Mouse (Mus musculus): ENCODE measurements around the gene Zkscan17.

The Zkscan17 gene

DNA sequence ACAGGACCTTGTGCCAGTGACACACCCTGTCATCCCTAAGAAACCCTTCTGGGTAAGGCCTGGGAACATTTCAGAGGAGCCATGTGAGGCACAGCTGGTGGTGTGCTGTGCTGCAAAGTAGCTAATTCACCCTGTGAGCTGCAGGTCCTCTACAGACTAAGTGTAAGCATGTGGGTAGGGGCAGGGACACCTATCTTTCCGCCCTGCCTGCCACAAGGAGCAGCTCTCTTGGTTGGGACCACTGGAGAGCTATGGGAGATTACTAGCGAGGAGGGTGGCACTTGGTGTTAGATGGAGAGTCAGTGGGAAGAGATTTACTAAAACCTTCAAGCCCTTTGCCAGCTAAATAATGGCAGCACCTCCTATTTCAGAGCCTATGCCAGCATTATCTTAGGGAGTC lies 69.7 kb downstream of the Zkscan17 start:
- DNase-seq (ENCODE audit: low read depth, low spot score) = no peak

DNA sequence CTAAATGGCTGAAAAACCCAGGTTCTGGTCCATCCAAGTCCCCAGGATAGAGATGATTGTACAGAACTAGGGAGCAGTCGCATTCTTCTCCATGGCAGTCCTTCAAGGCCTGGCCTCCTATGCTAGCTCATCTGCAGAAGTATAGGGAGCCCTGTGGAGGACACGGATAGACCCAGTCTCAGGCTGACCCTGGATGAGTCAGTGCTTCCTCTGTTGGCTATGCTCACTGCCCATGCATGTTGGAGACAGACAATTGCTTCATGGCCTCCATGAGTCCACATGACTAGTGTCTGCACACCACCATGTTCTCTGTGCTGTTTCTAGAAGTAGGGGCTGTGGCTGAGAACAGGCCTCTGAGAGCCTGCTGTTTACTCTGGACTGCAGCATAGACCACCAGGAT lies 70.2 kb downstream of the Zkscan17 start:
- no peak for DNase-seq (ENCODE audit: low read depth, low spot score)

DNA sequence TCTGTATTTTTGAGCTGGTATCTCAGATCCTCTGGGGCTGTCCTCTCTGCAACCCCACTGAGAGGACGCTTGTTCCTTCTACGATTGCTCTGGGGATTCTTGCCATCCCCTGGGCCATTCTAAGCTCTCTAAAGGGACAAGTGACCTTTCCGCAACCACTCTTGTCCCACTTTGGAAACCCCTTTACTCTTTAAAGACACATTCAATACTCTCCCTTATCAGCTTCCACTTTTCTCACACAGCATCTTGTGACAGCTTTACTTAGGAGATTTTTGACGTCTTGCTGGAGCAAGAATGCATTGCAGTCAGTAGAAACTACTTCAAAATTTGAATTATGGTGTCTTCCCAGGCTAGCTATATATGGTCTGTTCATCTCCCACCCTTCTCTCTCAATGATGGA lies 75.5 kb downstream of the Zkscan17 start, which contains the start of gene Snap47:
TSS of gene Snap47 (minus strand) at position 101 of the 400 bp plus-strand sequence.
- DNase-seq (ENCODE audit: low read depth, low spot score) = no peak

DNA sequence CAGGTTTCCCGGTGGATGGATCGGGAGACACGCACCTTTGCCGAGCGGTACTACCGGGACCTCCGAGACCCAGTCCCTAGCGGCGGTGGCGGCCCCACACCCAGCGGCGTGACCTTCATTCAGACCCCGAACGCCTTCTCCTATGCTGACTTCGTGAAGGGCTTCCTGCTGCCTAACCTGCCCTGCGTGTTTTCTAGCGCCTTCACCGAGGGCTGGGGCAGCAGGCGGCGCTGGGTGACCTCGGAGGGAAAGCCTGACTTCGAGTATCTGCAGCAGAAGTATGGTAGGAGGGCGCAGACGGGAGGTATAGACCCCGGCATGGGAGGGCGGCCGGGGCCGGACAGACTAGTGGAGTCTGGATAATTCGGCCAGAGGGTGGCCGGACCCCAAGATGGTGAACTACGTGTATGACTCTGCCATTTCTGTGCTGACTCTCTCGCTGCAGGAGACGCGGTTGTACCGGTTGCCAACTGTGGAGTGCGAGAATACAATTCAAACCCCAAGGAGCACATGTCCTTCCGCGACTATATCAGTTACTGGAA lies 76.2 kb downstream of the Zkscan17 start:
- no peak for DNase-seq (ENCODE audit: low read depth, low spot score)

DNA sequence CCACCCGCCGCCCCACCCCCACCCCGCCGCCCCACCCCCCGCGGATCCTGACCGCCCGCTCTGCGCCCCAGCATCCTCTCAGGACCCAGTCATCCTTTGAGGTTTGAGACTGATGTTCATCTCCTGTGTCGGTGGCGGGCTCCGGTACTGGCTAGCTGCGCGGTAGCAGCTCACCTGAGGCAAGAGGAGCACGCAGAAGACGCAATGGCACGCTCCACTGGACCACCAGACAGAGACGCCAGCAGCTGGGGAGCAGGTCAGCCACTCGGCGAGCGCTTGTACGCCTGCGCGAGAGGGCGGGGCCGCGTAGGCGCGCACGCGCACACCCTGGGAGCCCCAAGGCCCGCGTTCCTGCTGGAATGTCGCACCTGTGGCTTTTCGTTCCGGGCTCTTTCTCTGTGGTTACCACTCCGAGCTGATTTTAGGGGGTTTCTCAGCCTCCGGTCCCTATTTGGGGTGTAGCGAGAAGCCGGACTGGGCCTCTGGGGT lies 76.8 kb downstream of the Zkscan17 start, which contains the start of gene Jmjd4:
TSS of gene Jmjd4 (plus strand) at position 305 of the 489 bp plus-strand sequence.
- peak; percentile 93 for DNase-seq (ENCODE audit: low read depth, low spot score)

DNA sequence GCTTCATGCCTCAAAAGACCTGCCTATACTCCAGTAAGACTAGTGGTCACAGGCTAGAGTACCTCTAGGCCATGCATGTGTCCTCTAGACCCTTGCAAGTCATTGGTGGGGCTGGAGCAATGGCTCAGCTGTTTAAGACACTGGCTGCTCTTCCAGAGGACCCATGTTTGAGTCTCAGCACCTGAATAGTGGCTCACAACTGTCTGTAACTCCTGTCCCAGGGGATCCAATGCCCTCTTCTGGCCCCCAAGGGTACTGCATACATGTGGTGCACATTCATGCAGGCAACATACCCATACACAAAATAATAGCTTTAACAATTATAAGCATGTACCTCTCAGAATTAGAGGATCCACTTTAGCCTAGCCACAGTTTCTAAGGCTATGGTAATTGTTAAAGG lies 83.4 kb downstream of the Zkscan17 start:
- no peak for DNase-seq (ENCODE audit: low read depth, low spot score)

DNA sequence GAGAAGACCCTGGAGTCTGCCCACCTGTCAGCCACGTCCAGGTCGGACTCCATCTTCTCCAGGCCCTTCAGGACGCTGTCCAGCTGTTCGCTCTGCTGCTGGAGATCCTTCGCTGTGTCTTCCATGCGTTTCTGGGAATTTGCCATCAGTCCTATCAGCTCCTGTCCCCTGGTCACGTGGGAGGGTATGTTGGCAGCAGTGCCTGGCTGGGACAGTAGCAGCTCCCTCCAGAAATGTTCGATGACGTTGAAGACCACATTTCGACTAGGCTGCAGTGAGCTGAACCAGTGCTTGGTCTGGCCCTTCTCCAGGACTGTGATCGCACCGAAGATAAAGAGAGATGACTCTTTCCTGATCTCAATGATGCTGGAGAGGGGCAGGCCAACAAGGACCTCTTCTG lies 88.6 kb downstream of the Zkscan17 start:
- DNase-seq (ENCODE audit: low read depth, low spot score) = no peak

All from forelimb bud, embryonic 11.5 days (tissue).